Mouse (Mus musculus): Measurements from ENCODE around the gene Ccdc154. TPM values are rescaled to one million over a fixed set of nuclear protein-coding genes. Genes with fewer than 3 reads are reported as not detected.
"Not testable (repeated sequence)": the region's sequence is repeated elsewhere in the genome, so short reads cannot be mapped to it uniquely, and the experiment has no call there.

Ccdc154 gene
- total RNA-seq (2022), result under 1 TPM in 3 of 4 experiments, not detected in 1; 0.09 to 0.34 (median 0.19) TPM

- no peak for DNase-seq
Measured at GRCm38 (mm10) chr17:25162161-25162560, at the start of gene Ccdc154. TSS of gene Ccdc154 (plus strand) at chr17:25162461.

GRCm38 (mm10) chr17:25114908-25115645 is 47.2 kb upstream of the Ccdc154 start:
- no peak for DNase-seq

- DNase-seq, result peak; percentile 90
Measured at GRCm38 (mm10) chr17:25115664-25116432, 46.4 kb upstream of the Ccdc154 start, which contains the start of gene Telo2. TSS of gene Telo2 (minus strand) at chr17:25115967.

GRCm38 (mm10) chr17:25117263-25117662 is 45.0 kb upstream of the Ccdc154 start:
- DNase-seq, result peak; percentile 58

GRCm38 (mm10) chr17:25120406-25120805 is 41.9 kb upstream of the Ccdc154 start, which contains the start of gene Ptx4:
TSS of gene Ptx4 (plus strand) at chr17:25120760.
- no peak for DNase-seq

- no peak for DNase-seq
Measured at GRCm38 (mm10) chr17:25123979-25124378, 38.3 kb upstream of the Ccdc154 start.

GRCm38 (mm10) chr17:25125442-25126060 is 36.7 kb upstream of the Ccdc154 start:
- DNase-seq, result not testable (repeated sequence)

- peak; percentile 31 for DNase-seq
Measured at GRCm38 (mm10) chr17:25127079-25127478, 35.2 kb upstream of the Ccdc154 start.

GRCm38 (mm10) chr17:25127681-25128080 is 34.6 kb upstream of the Ccdc154 start:
- no peak for DNase-seq

GRCm38 (mm10) chr17:25130060-25130459 is 32.2 kb upstream of the Ccdc154 start:
- no peak for DNase-seq

GRCm38 (mm10) chr17:25133275-25133698 is 29.0 kb upstream of the Ccdc154 start, which contains the start of gene Clcn7:
TSS of gene Clcn7 (plus strand) at chr17:25133391.
- peak; percentile 92 for DNase-seq

- no peak for DNase-seq
Measured at GRCm38 (mm10) chr17:25135622-25136021, 26.6 kb upstream of the Ccdc154 start.

GRCm38 (mm10) chr17:25138803-25139202 is 23.5 kb upstream of the Ccdc154 start:
- DNase-seq, result no peak

GRCm38 (mm10) chr17:25139960-25140359 is 22.3 kb upstream of the Ccdc154 start:
- DNase-seq, result no peak

GRCm38 (mm10) chr17:25163387-25163786 is 1.1 kb downstream of the Ccdc154 start:
- no peak for DNase-seq

- DNase-seq, result no peak
Measured at GRCm38 (mm10) chr17:25164770-25165169, 2.5 kb downstream of the Ccdc154 start.

GRCm38 (mm10) chr17:25165970-25166671 is 3.9 kb downstream of the Ccdc154 start:
- DNase-seq, result no peak

- DNase-seq, result no peak
Measured at GRCm38 (mm10) chr17:25169706-25170105, 7.4 kb downstream of the Ccdc154 start.

- no peak for DNase-seq
Measured at GRCm38 (mm10) chr17:25172558-25172957, 10.3 kb downstream of the Ccdc154 start.

GRCm38 (mm10) chr17:25175411-25175810 is 13.2 kb downstream of the Ccdc154 start, which contains the start of gene Gm38655:
TSS of gene Gm38655 (minus strand) at chr17:25175471.
- no peak for DNase-seq

GRCm38 (mm10) chr17:25183232-25183631 is 21.0 kb downstream of the Ccdc154 start:
- no peak for DNase-seq

- DNase-seq, result peak; percentile 97
Measured at GRCm38 (mm10) chr17:25184129-25184691, 21.9 kb downstream of the Ccdc154 start, which contains the start of gene BC003965. TSS of gene BC003965 (plus strand) at chr17:25184554.
